In the genomic region with DNA sequence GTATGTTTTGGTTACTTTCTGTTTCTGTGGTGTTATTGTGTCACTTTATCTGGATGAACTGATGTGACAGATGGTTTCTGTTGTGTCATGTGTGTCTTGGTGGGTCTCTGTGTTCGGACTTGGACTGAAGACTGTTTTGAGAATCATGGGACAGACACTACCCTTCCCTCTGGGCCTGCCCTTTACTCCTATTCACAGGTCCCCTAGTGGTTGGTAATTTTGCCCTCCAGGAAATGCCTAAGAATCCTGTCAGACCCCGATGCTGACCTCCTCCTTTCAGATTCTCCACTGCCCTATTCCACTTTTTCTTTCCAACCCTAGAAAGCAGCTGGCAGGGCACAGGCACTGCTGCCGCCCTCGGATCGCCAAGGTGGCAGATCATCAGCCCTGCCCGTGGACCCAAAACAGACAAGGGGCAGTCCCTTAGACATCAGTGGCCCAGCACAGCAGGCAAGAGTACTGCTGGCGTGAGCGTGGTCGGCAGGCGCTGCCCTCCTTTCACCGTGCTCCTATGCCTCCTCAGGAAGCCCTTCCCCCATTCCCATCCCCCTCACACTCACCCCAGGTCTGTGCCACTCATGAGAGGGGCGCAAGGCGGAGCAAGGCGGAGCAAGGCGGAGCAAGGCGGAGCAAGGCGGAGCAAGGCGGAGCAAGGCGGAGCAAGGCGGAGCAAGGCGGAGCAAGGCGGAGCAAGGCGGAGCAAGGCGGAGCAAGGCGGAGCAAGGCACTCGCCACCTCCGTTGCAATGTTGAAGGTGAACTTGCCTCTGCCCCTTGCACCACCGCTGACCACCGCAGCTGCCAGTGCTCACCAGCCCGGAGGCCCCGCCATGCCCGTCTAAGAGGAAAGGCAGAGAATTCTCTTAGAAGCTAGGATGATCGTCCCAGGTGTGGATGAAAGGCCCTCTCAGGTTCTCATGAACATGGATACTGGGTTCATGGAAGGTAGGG, we compare ENCODE assay signal across 8 mouse cellular contexts. TPM values are rescaled to one million over a fixed set of nuclear protein-coding genes. Genes with fewer than 3 reads are reported as not detected.
DNase-seq lines count a peak whose midpoint lies in the region; ATAC-seq and TF ChIP-seq lines count a peak whose summit lies in the region.

No protein-coding gene starts in this region.

- ATAC-seq in forebrain, postnatal 0 days, result peak; percentile 99
- ATAC-seq in intestine, embryonic 15.5 days, result peak; percentile 95
- ATAC-seq in limb, embryonic 13.5 days (ENCODE audit: low FRiP score, low read depth), result peak; percentile 97
- peak; percentile 99 for ATAC-seq in midbrain, embryonic 13.5 days

- H3K4me3 ChIP-seq in forebrain, postnatal 0 days (ENCODE audit: low read depth, low read length), result peak overlapping the region; percentile 62
- peak overlapping the region; percentile 64 for H3K4me3 ChIP-seq in intestine, embryonic 15.5 days (replicated peaks)
- peak overlapping the region; percentile 64 for H3K4me3 ChIP-seq in limb, embryonic 13.5 days
- H3K4me3 ChIP-seq in midbrain, embryonic 13.5 days (replicated peaks), result peak overlapping the region; percentile 55

- no peaks in the 10 kb centered on the region for H3K9me3 ChIP-seq in forebrain, postnatal 0 days (ENCODE audit: low read length)
- no peaks in the 10 kb centered on the region for H3K9me3 ChIP-seq in intestine, embryonic 15.5 days
- H3K9me3 ChIP-seq in limb, embryonic 13.5 days, result 0 out of 2 replicates have a peak, but pooled peaks cover 3% of the 10 kb centered on the region
- no peaks in the 10 kb centered on the region for H3K9me3 ChIP-seq in midbrain, embryonic 13.5 days

- peak overlapping the region; percentile 80 for H3K27ac ChIP-seq in forebrain, postnatal 0 days (ENCODE audit: low read depth, low read length)
- H3K27ac ChIP-seq in intestine, embryonic 15.5 days, result peak overlapping the region; percentile 73; the same call in 1 of the 2 replicates
- H3K27ac ChIP-seq in limb, embryonic 13.5 days, result peak overlapping the region; percentile 65
- peak overlapping the region; percentile 88 for H3K27ac ChIP-seq in midbrain, embryonic 13.5 days

- TF ChIP-seq CTCF in forebrain, postnatal 0 days (IDR thresholded peaks at IDR 0.05; ENCODE audit: low read depth), result peak; percentile 55

- H3K4me2 ChIP-seq in forebrain, postnatal 0 days (ENCODE audit: low read depth), result peak overlapping the region; percentile 85
- H3K4me2 ChIP-seq in intestine, embryonic 15.5 days (replicated peaks), result peak overlapping the region; percentile 87
- peak overlapping the region; percentile 75 for H3K4me2 ChIP-seq in limb, embryonic 13.5 days (replicated peaks)
- H3K4me2 ChIP-seq in midbrain, embryonic 13.5 days (replicated peaks), result peak overlapping the region; percentile 63

- no peaks in the 10 kb centered on the region for H3K36me3 ChIP-seq in forebrain, postnatal 0 days (ENCODE audit: insufficient read depth)
- H3K36me3 ChIP-seq in intestine, embryonic 15.5 days, result no peaks in the 10 kb centered on the region
- H3K36me3 ChIP-seq in limb, embryonic 13.5 days, result 0 out of 2 replicates have a peak, but pooled peaks cover 3% of the 10 kb centered on the region
- H3K36me3 ChIP-seq in midbrain, embryonic 13.5 days, result no peaks in the 10 kb centered on the region

- H3K27me3 ChIP-seq in forebrain, postnatal 0 days (ENCODE audit: insufficient read depth, low read length), result no peaks in the 10 kb centered on the region
- no peaks in the 10 kb centered on the region for H3K27me3 ChIP-seq in intestine, embryonic 15.5 days (replicated peaks)
- H3K27me3 ChIP-seq in limb, embryonic 13.5 days, result no peaks in the 10 kb centered on the region
- H3K27me3 ChIP-seq in midbrain, embryonic 13.5 days, result no peaks in the 10 kb centered on the region

- H3K4me1 ChIP-seq in forebrain, postnatal 0 days (ENCODE audit: insufficient read depth), result peaks cover 3% of the 10 kb centered on the region; the same call in 1 of the 2 replicates
- 0 out of 2 replicates have a peak, but pooled peaks cover 3% of the 10 kb centered on the region for H3K4me1 ChIP-seq in intestine, embryonic 15.5 days (replicated peaks)
- H3K4me1 ChIP-seq in limb, embryonic 13.5 days, result 0 out of 2 replicates have a peak, but pooled peaks cover 6% of the 10 kb centered on the region
- H3K4me1 ChIP-seq in midbrain, embryonic 13.5 days (replicated peaks), result peaks cover 6% of the 10 kb centered on the region; the same call in 1 of the 2 replicates

- H3K9ac ChIP-seq in forebrain, postnatal 0 days, result peak overlapping the region; percentile 92
- peak overlapping the region; percentile 77 for H3K9ac ChIP-seq in intestine, embryonic 15.5 days
- H3K9ac ChIP-seq in limb, embryonic 13.5 days, result peak overlapping the region; percentile 78
- peak overlapping the region; percentile 75 for H3K9ac ChIP-seq in midbrain, embryonic 13.5 days (replicated peaks)

- peak; percentile 54 for DNase-seq in layer of hippocampus, adult 11-12 months (ENCODE audit: low spot score)
- DNase-seq in layer of hippocampus, adult 9-11 months, result no peak
- peak; percentile 78 for DNase-seq in cerebellum, adult 9-10 months
- DNase-seq in forebrain, postnatal 0 days, result peak; percentile 85
- peak; percentile 56 to 57 for DNase-seq in spleen, postnatal 10 days (ENCODE audit: low spot score in 2 of 2)

- WGBS in forebrain, postnatal 0 days, result 1% methylated on average over 33 of the region's 33 CpGs
- WGBS in intestine, embryonic 15.5 days, result 1% methylated on average over 33 of the region's 33 CpGs
- WGBS in limb, embryonic 13.5 days, result 3% methylated on average over 33 of the region's 33 CpGs
- WGBS in midbrain, embryonic 13.5 days, result 3% methylated on average over 33 of the region's 33 CpGs

RNA-seq across cellular contexts. Expression of a gene that starts 17.5 kb away (rescaled TPM):
- 5.7 and 6.5 TPM in 2 replicates for total RNA-seq in forebrain, postnatal 0 days (2014; rRNA removed)
- 5.4 and 6.0 TPM in 2 replicates for polyA plus RNA-seq in forebrain, postnatal 0 days (2015; fragmentation: Nextera tagmentation; extraction: Ambion mirVana)
- 3.5 and 4.4 TPM in 2 replicates for polyA plus RNA-seq in intestine, embryonic 15.5 days (2015; fragmentation: Nextera tagmentation; extraction: Ambion mirVana)
- 7.0 and 7.6 TPM in 2 replicates for polyA plus RNA-seq in limb, embryonic 13.5 days (2015; fragmentation: Nextera tagmentation; extraction: Ambion mirVana)
- 9.4 and 9.5 TPM in 2 replicates for polyA plus RNA-seq in midbrain, embryonic 13.5 days (2015; fragmentation: Nextera tagmentation; extraction: Ambion mirVana)

RNA-seq across cellular contexts. Expression of a gene that starts 20.6 kb away (rescaled TPM):
- 2.1 and 3.4 TPM in 2 replicates for total RNA-seq in forebrain, postnatal 0 days (2014; rRNA removed)
- 6.4 and 7.7 TPM in 2 replicates for polyA plus RNA-seq in forebrain, postnatal 0 days (2015; fragmentation: Nextera tagmentation; extraction: Ambion mirVana)
- 2.8 and 3.2 TPM in 2 replicates for polyA plus RNA-seq in intestine, embryonic 15.5 days (2015; fragmentation: Nextera tagmentation; extraction: Ambion mirVana)
- 1.3 and 1.4 TPM in 2 replicates for polyA plus RNA-seq in limb, embryonic 13.5 days (2015; fragmentation: Nextera tagmentation; extraction: Ambion mirVana)
- 4.7 and 5.1 TPM in 2 replicates for polyA plus RNA-seq in midbrain, embryonic 13.5 days (2015; fragmentation: Nextera tagmentation; extraction: Ambion mirVana)

RNA-seq across cellular contexts. Expression of a gene that starts 27.1 kb away (rescaled TPM):
- total RNA-seq in forebrain, postnatal 0 days (2014; rRNA removed), result 12.9 and 15.2 TPM in 2 replicates
- 12.9 and 15.2 TPM in 2 replicates for polyA plus RNA-seq in forebrain, postnatal 0 days (2015; fragmentation: Nextera tagmentation; extraction: Ambion mirVana)
- polyA plus RNA-seq in intestine, embryonic 15.5 days (2015; fragmentation: Nextera tagmentation; extraction: Ambion mirVana), result 21.0 and 21.4 TPM in 2 replicates
- 25.5 and 27.8 TPM in 2 replicates for polyA plus RNA-seq in limb, embryonic 13.5 days (2015; fragmentation: Nextera tagmentation; extraction: Ambion mirVana)
- 27.9 and 28.2 TPM in 2 replicates for polyA plus RNA-seq in midbrain, embryonic 13.5 days (2015; fragmentation: Nextera tagmentation; extraction: Ambion mirVana)

RNA-seq across cellular contexts. Expression of a gene that starts 38.4 kb away (rescaled TPM):
- total RNA-seq in forebrain, postnatal 0 days (2014; rRNA removed), result 124 and 152 TPM in 2 replicates
- polyA plus RNA-seq in forebrain, postnatal 0 days (2015; fragmentation: Nextera tagmentation; extraction: Ambion mirVana), result 106 and 116 TPM in 2 replicates
- 9.0 and 9.4 TPM in 2 replicates for polyA plus RNA-seq in intestine, embryonic 15.5 days (2015; fragmentation: Nextera tagmentation; extraction: Ambion mirVana)
- polyA plus RNA-seq in limb, embryonic 13.5 days (2015; fragmentation: Nextera tagmentation; extraction: Ambion mirVana), result 50.4 and 50.7 TPM in 2 replicates
- 181 and 184 TPM in 2 replicates for polyA plus RNA-seq in midbrain, embryonic 13.5 days (2015; fragmentation: Nextera tagmentation; extraction: Ambion mirVana)

RNA-seq across cellular contexts. Expression of a gene that starts 39.9 kb away (rescaled TPM):
- 11.5 and 14.9 TPM in 2 replicates for total RNA-seq in forebrain, postnatal 0 days (2014; rRNA removed)
- polyA plus RNA-seq in forebrain, postnatal 0 days (2015; fragmentation: Nextera tagmentation; extraction: Ambion mirVana), result 6.2 and 8.4 TPM in 2 replicates
- 9.0 and 11.0 TPM in 2 replicates for polyA plus RNA-seq in intestine, embryonic 15.5 days (2015; fragmentation: Nextera tagmentation; extraction: Ambion mirVana)
- polyA plus RNA-seq in limb, embryonic 13.5 days (2015; fragmentation: Nextera tagmentation; extraction: Ambion mirVana), result 13.9 and 14.3 TPM in 2 replicates
- 16.3 and 19.2 TPM in 2 replicates for polyA plus RNA-seq in midbrain, embryonic 13.5 days (2015; fragmentation: Nextera tagmentation; extraction: Ambion mirVana)
